Mouse (Mus musculus) CH12.LX (cell line): ENCODE measurements around the gene Atg16l1. TPM values are rescaled to one million over a fixed set of nuclear protein-coding genes. Genes with fewer than 3 reads are reported as not detected.

ENCODE experiments used
- DNase-seq: peaks from one replicate; pipeline ENCODE4 v3.0.0-alpha.2; 2013; ENCODE audit errors: extremely low read depth
- H3K27ac ChIP-seq: 2 replicates; pipeline ENCODE4 v1.5.1; 2012; ENCODE audit warnings: low read depth, mild to moderate bottlenecking, control low read depth, moderate library complexity; ENCODE audit not compliant: insufficient read depth
- H3K27me3 ChIP-seq: replicated peaks from 2 replicates; pipeline ENCODE3; 2012; ENCODE audit warnings: inconsistent platforms
- H3K36me3 ChIP-seq, 2 experiments: replicated peaks in 1 of 2; 2 replicates each; pipeline versions ENCODE3 to v1.6.1; 2012; ENCODE audit warnings: inconsistent platforms in 1 of 2, low read length in 1 of 2, mild to moderate bottlenecking in 1 of 2, mixed read lengths in 1 of 2, moderate library complexity in 1 of 2; ENCODE audit not compliant: control insufficient read depth in 1 of 2, insufficient read depth in 1 of 2
- H3K4me1 ChIP-seq, 2 experiments: 2 replicates each; pipeline ENCODE4 v1.6.1; 2012; ENCODE audit warnings: inconsistent platforms in 1 of 2, moderate library complexity in 1 of 2; ENCODE audit not compliant: insufficient read depth in 2 of 2, control insufficient read depth in 1 of 2
- H3K4me2 ChIP-seq: 2 replicates; pipeline ENCODE4 v1.6.1; 2012; ENCODE audit warnings: low read depth, mild to moderate bottlenecking, control low read depth; ENCODE audit not compliant: poor library complexity, insufficient read depth, severe bottlenecking
- H3K4me3 ChIP-seq, 3 experiments: fragments of 150-350 bp in 1 of 3; sonication (generic) in 1 of 3; replicated peaks in 1 of 3; 2 replicates each; pipeline versions ENCODE3 to v1.5.1; 2011 to 2012; ENCODE audit warnings: low read depth in 2 of 3, low read length in 2 of 3, mild to moderate bottlenecking in 2 of 3, moderate library complexity in 2 of 3, control low read depth in 1 of 3, improper control_type of control experiment in 1 of 3, inconsistent platforms in 1 of 3, mixed read lengths in 1 of 3; ENCODE audit not compliant: poor library complexity in 1 of 3
- H3K79me2 ChIP-seq: replicated peaks from 2 replicates; pipeline ENCODE4 v1.6.1; 2012; ENCODE audit warnings: mild to moderate bottlenecking, moderate library complexity; ENCODE audit not compliant: control insufficient read depth, poor library complexity, insufficient read depth, severe bottlenecking; ENCODE audit errors: extremely low read depth
- H3K9ac ChIP-seq: 2 replicates; pipeline ENCODE4 v1.6.1; 2012; ENCODE audit warnings: low read depth, mild to moderate bottlenecking, control low read depth, moderate library complexity; ENCODE audit not compliant: insufficient read depth
- H3K9me3 ChIP-seq: replicated peaks from 2 replicates; pipeline ENCODE3; 2012; ENCODE audit warnings: low read length, inconsistent platforms, mixed read lengths
- CHD1 ChIP-seq: IDR thresholded peaks from 2 replicates; pipeline ENCODE4 v1.6.1; 2012; ENCODE audit warnings: low read depth, low read length, improper control_type of control experiment, inconsistent platforms
- CHD2 ChIP-seq: IDR thresholded peaks from 2 replicates; pipeline ENCODE4 v1.6.1; 2011; ENCODE audit warnings: low read length, improper control_type of control experiment
- CTCF ChIP-seq, 2 experiments: IDR thresholded peaks in 1 of 2; conservative IDR thresholded peaks in 1 of 2; 2 replicates each; pipeline ENCODE4 v1.5.1; 2011 to 2012; ENCODE audit warnings: low read depth in 2 of 2, low read length in 2 of 2, improper control_type of control experiment in 1 of 2, inconsistent platforms in 1 of 2, mild to moderate bottlenecking in 1 of 2, moderate library complexity in 1 of 2
- ETS1 ChIP-seq: conservative IDR thresholded peaks from 2 replicates; pipeline ENCODE4 v1.6.1; 2012; ENCODE audit warnings: low read depth, mild to moderate bottlenecking, inconsistent platforms, low read length, improper control_type of control experiment, moderate library complexity
- GABPA ChIP-seq: IDR thresholded peaks from 2 replicates; pipeline ENCODE4 v1.6.1; 2012; ENCODE audit warnings: low read depth, low read length, improper control_type of control experiment, inconsistent platforms; ENCODE audit not compliant: insufficient replicate concordance
- HCFC1 ChIP-seq: IDR thresholded peaks from 2 replicates; pipeline ENCODE4 v1.6.1; 2012; ENCODE audit warnings: low read depth, mild to moderate bottlenecking, inconsistent platforms, low read length, improper control_type of control experiment
- IRF4 ChIP-seq: IDR thresholded peaks from 2 replicates; pipeline ENCODE4 v1.6.1; 2014; ENCODE audit warnings: low read depth, mild to moderate bottlenecking, inconsistent platforms, low read length, improper control_type of control experiment
- KAT2A ChIP-seq: IDR thresholded peaks from 2 replicates; pipeline ENCODE4 v1.6.1; 2012; ENCODE audit warnings: low read length, improper control_type of control experiment, inconsistent platforms; ENCODE audit not compliant: insufficient replicate concordance
- MAFK ChIP-seq: IDR thresholded peaks from 2 replicates; pipeline ENCODE4 v1.6.1; 2011; ENCODE audit warnings: low read length, improper control_type of control experiment; ENCODE audit not compliant: insufficient replicate concordance
- NELFE ChIP-seq: IDR thresholded peaks from 2 replicates; pipeline ENCODE4 v1.6.1; 2011; ENCODE audit warnings: low read depth, low read length, improper control_type of control experiment
- PAX5 ChIP-seq: IDR thresholded peaks from 2 replicates; pipeline ENCODE4 v1.6.1; 2012; ENCODE audit warnings: low read length, inconsistent platforms, mixed read lengths
- POLR2A ChIP-seq: IDR thresholded peaks from 2 replicates; pipeline ENCODE4 v1.6.1; 2011; ENCODE audit warnings: low read depth, mild to moderate bottlenecking, improper control_type of control experiment, low read length
- POLR2AphosphoS2 ChIP-seq: IDR thresholded peaks from 2 replicates; pipeline ENCODE4 v1.6.1; 2011; ENCODE audit warnings: low read depth, low read length, improper control_type of control experiment
- TBP ChIP-seq: conservative IDR thresholded peaks from 2 replicates; pipeline ENCODE4 v1.6.1; 2011; ENCODE audit warnings: low read depth, low read length, improper control_type of control experiment
- TCF12 ChIP-seq: IDR thresholded peaks from 2 replicates; pipeline ENCODE4 v1.6.1; 2014; ENCODE audit warnings: low read depth, mild to moderate bottlenecking, inconsistent platforms, low read length, improper control_type of control experiment
- UBTF ChIP-seq: IDR thresholded peaks from 2 replicates; pipeline ENCODE4 v1.6.1; 2012; ENCODE audit warnings: low read depth, mild to moderate bottlenecking, inconsistent platforms, low read length, improper control_type of control experiment, moderate library complexity
- ZC3H11A ChIP-seq: IDR thresholded peaks from 2 replicates; pipeline ENCODE4 v1.6.1; 2012; ENCODE audit warnings: low read depth, mild to moderate bottlenecking, inconsistent platforms, low read length, improper control_type of control experiment
- ZKSCAN1 ChIP-seq: IDR thresholded peaks from 2 replicates; pipeline ENCODE4 v1.6.1; 2012; ENCODE audit warnings: low read depth, inconsistent platforms, low read length, improper control_type of control experiment, borderline replicate concordance
- ZMIZ1 ChIP-seq: IDR thresholded peaks from 2 replicates; pipeline ENCODE4 v1.6.1; 2012; ENCODE audit warnings: low read depth, mild to moderate bottlenecking, inconsistent platforms, low read length, improper control_type of control experiment
- ZNF384 ChIP-seq: IDR thresholded peaks from 2 replicates; pipeline ENCODE4 v1.6.1; 2012; ENCODE audit warnings: low read depth, low read length, improper control_type of control experiment, inconsistent platforms
- dilution Hi-C: fragments of 300-500 bp; cut with MboI; formaldehyde crosslinking; loops from 2 replicates; pipeline ENCODE4 v1.14.3; 2020; ENCODE audit warnings: low sequenced_read_pairs; ENCODE audit not compliant: extremely low pct_unique_long_range_greater_than_20kb, extremely low pct_ligation_motif_present
- in situ Hi-C: fragments of 300-500 bp; cut with MboI; formaldehyde crosslinking; loops from 3 replicates; pipeline ENCODE4 v1.14.3; 2019; ENCODE audit warnings: low sequenced_read_pairs, low pct_ligation_motif_present, low pct_unique_long_range_greater_than_20kb, mixed read lengths
- polyA plus RNA-seq: library from polyadenylated mRNA; unstranded; fragments of >175 nt; gene quantifications from 2 replicates; pipeline ENCODE4 v1.2.1, GENCODE M21; 2012; ENCODE audit warnings: low read depth; ENCODE audit not compliant: insufficient read length
- total RNA-seq, 2 experiments: library from RNA; depleted of rRNA; stranded (reverse); fragments of 300-350 nt in 1 of 2; fragments of >200 nt in 1 of 2; gene quantifications; 2 replicates each; pipeline ENCODE4 v1.2.3; 2012 to 2014

Atg16l1 gene
- total and polyA plus RNA-seq, 3 experiments: 19.9 to 21.6 (median 19.9) TPM

GRCm38 (mm10) chr1:87824420-87824995, 68.8 kb downstream of the Atg16l1 start:
- H3K4me2 ChIP-seq: no peak overlapping the region
- dilution Hi-C loops: no loop called here
- no peaks in the 10 kb centered on the region for H3K79me2 ChIP-seq
- no peaks in the 10 kb centered on the region for H3K9me3 ChIP-seq
- TF ChIP-seq MAFK (no peak), TBP (no peak), ZKSCAN1 (no peak), HCFC1 (no peak), NELFE (no peak), UBTF (no peak), TCF12 (no peak), GABPA (no peak), PAX5 (no peak), POLR2AphosphoS2 (no peak), CHD2 (no peak), KAT2A (no peak), CTCF (conservative IDR thresholded peaks at IDR 0.05 in 1 of 2, IDR thresholded peaks at IDR 0.05 in 1 of 2; ENCODE audit: low read depth in 2 of 2, low read length in 2 of 2) (no peak)
- TF ChIP-seq, all 38 proteins: peak for 0
- H3K27me3 ChIP-seq: no peaks in the 10 kb centered on the region
- H3K4me3 ChIP-seq: no peak overlapping the region
- no peak overlapping the region for H3K27ac ChIP-seq
- no peak overlapping the region for H3K9ac ChIP-seq
- DNase-seq: no peak
- in situ Hi-C loops: no loop called here
- H3K4me1 ChIP-seq: peaks cover 9 to 35% of the 10 kb centered on the region in 2 experiments
- H3K36me3 ChIP-seq: no peaks in the 10 kb centered on the region

GRCm38 (mm10) chr1:87825281-87825680, 69.6 kb downstream of the Atg16l1 start:
- Histone ChIP-seq H3K4me1 (peaks cover 11 to 43% of the 10 kb centered on the region in 2 experiments), H3K27ac (no peak overlapping the region), H3K36me3 (no peaks in the 10 kb centered on the region), H3K4me3 (no peak overlapping the region), H3K9me3 (no peaks in the 10 kb centered on the region), H3K9ac (no peak overlapping the region), H3K79me2 (no peaks in the 10 kb centered on the region), H3K4me2 (no peak overlapping the region), H3K27me3 (no peaks in the 10 kb centered on the region)
- in situ Hi-C loops: no loop called here
- TF ChIP-seq TBP: no peak
- no peak for TF ChIP-seq PAX5
- no peak for TF ChIP-seq ZNF384
- no peak for TF ChIP-seq POLR2A
- no peak for TF ChIP-seq CHD2
- no peak for TF ChIP-seq CHD1
- TF ChIP-seq ZC3H11A: no peak
- TF ChIP-seq ETS1: no peak
- no peak for TF ChIP-seq IRF4
- no peak for TF ChIP-seq ZMIZ1
- TF ChIP-seq MAFK: no peak
- TF ChIP-seq TCF12: no peak
- TF ChIP-seq ZKSCAN1: no peak
- dilution Hi-C loops: no loop called here
- no peak for DNase-seq
